Mouse (Mus musculus) midbrain, embryonic 15.5 days (tissue): ENCODE measurements around the gene Uspl1. TPM values are rescaled to one million over a fixed set of nuclear protein-coding genes. Genes with fewer than 3 reads are reported as not detected.

Source experiments
- ATAC-seq: fragments of 200-750 bp; cut with Nextera tagmentation; replicated peaks from 2 replicates; pipeline ENCODE4 v1.8.0; 2017; ENCODE audit warnings: moderate TSS enrichment
- H3K27ac ChIP-seq: fragments of 300-500 bp; sonication (generic); 2 replicates; pipeline ENCODE4 v1.5.1; 2015; ENCODE audit warnings: mild to moderate bottlenecking, inconsistent platforms
- H3K27me3 ChIP-seq: fragments of 300-500 bp; sonication (generic); replicated peaks from 2 replicates; pipeline ENCODE4 v1.6.1; 2015; ENCODE audit warnings: inconsistent platforms
- H3K36me3 ChIP-seq: fragments of 300-500 bp; sonication (generic); replicated peaks from 2 replicates; pipeline ENCODE4 v1.6.1; 2015; ENCODE audit warnings: inconsistent platforms
- H3K4me1 ChIP-seq: fragments of 300-500 bp; sonication (generic); 2 replicates; pipeline ENCODE4 v1.6.1; 2015; ENCODE audit warnings: inconsistent platforms
- H3K4me2 ChIP-seq: fragments of 300-500 bp; sonication (generic); 2 replicates; pipeline ENCODE4 v1.6.1; 2015; ENCODE audit warnings: inconsistent platforms, mild to moderate bottlenecking, moderate library complexity
- H3K4me3 ChIP-seq: fragments of 300-500 bp; sonication (generic); 2 replicates; pipeline ENCODE4 v1.5.1; 2015; ENCODE audit warnings: mild to moderate bottlenecking, inconsistent platforms
- H3K9ac ChIP-seq: fragments of 300-500 bp; sonication (generic); 2 replicates; pipeline ENCODE4 v1.6.1; 2015; ENCODE audit warnings: mild to moderate bottlenecking, inconsistent platforms
- H3K9me3 ChIP-seq: fragments of 300-500 bp; sonication (generic); 2 replicates; pipeline ENCODE4 v1.6.1; 2016; ENCODE audit warnings: inconsistent platforms
- WGBS: fragments of 180-500 bp; shearing (Covaris S2); methylation state at CpG from one replicate; pipeline ENCODE4 v1.1.7; 2015; ENCODE audit warnings: mixed read lengths; 5-methylcytosine and 5-hydroxymethylcytosine counted together
- polyA plus RNA-seq: library from polyadenylated mRNA; unstranded; fragments of >200 nt; fragmentation: Nextera tagmentation; extraction: Ambion mirVana; gene quantifications from 2 replicates; pipeline ENCODE4 v1.2.1, GENCODE M21; 2015

Gene Uspl1
- polyA plus RNA-seq, 1 experiment from 2014 or later: 56.1 TPM

- Histone ChIP-seq H3K27ac (no peak overlapping the region), H3K27me3 (no peaks in the 10 kb centered on the region), H3K9me3 (no peaks in the 10 kb centered on the region), H3K4me2 (no peak overlapping the region), H3K36me3 (no peaks in the 10 kb centered on the region), H3K9ac (no peak overlapping the region), H3K4me1 (peaks cover 5% of the 10 kb centered on the region; the same call in 1 of the 2 replicates), H3K4me3 (no peak overlapping the region)
- ATAC-seq: no peak
- WGBS: 42% methylated on average over 19 of the region's 20 CpGs
Measured at GRCm38 (mm10) chr5:149247047-149247904, 63.1 kb downstream of the Uspl1 start.

GRCm38 (mm10) chr5:149252303-149252702 lies 68.2 kb downstream of the Uspl1 start:
- H3K27ac ChIP-seq: no peak overlapping the region
- 80% methylated on average over 3 of the region's 3 CpGs for WGBS
- ATAC-seq: no peak
- H3K4me1 ChIP-seq: no peaks in the 10 kb centered on the region
- H3K9me3 ChIP-seq: no peaks in the 10 kb centered on the region
- no peaks in the 10 kb centered on the region for H3K36me3 ChIP-seq
- H3K9ac ChIP-seq: no peak overlapping the region
- no peaks in the 10 kb centered on the region for H3K27me3 ChIP-seq
- H3K4me2 ChIP-seq: no peak overlapping the region
- H3K4me3 ChIP-seq: no peak overlapping the region

DNA sequence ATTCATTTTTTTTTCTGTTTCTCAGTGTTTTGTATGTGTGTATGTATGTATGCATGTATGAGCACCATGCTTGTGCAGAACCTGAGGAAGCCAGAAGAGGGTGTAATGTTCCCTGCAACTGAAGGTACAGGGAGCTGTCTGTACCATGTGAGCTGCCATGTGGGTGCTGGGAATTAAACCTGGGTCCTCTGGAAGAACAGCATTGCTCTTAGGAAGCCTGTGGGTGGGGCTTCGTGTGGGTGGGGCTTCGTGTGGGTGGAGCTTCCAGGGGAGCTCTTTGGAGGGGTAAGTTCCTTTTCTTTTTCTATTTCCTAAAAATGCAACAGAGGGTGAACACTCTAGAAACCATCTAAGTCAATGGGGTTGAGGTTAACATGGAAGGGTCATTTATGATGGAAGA lies 69.3 kb downstream of the Uspl1 start:
- 68% methylated on average over 2 of the region's 2 CpGs for WGBS
- Histone ChIP-seq H3K4me2 (no peak overlapping the region), H3K9me3 (no peaks in the 10 kb centered on the region), H3K4me3 (no peak overlapping the region), H3K9ac (no peak overlapping the region), H3K4me1 (peaks cover 8% of the 10 kb centered on the region), H3K27ac (no peak overlapping the region), H3K27me3 (no peaks in the 10 kb centered on the region), H3K36me3 (no peaks in the 10 kb centered on the region)
- no peak for ATAC-seq

- ATAC-seq: no peak
- whole genome bisulfite sequencing: 86% methylated on average over 2 of the region's 2 CpGs
- Histone ChIP-seq H3K27ac (no peak overlapping the region), H3K9ac (no peak overlapping the region), H3K9me3 (no peaks in the 10 kb centered on the region), H3K4me1 (peaks cover 15% of the 10 kb centered on the region), H3K36me3 (no peaks in the 10 kb centered on the region), H3K4me3 (no peak overlapping the region), H3K27me3 (no peaks in the 10 kb centered on the region), H3K4me2 (no peak overlapping the region)
Measured at GRCm38 (mm10) chr5:149255522-149255921, 71.4 kb downstream of the Uspl1 start.

GRCm38 (mm10) chr5:149257518-149258281 lies 73.5 kb downstream of the Uspl1 start:
- peak overlapping the region; percentile 38; the same call in 1 of the 2 replicates for H3K27ac ChIP-seq
- H3K27me3 ChIP-seq: no peaks in the 10 kb centered on the region
- ATAC-seq: peak; percentile 62; the same call in 1 of the 2 replicates
- H3K4me3 ChIP-seq: no peak overlapping the region
- 49% methylated on average over 14 of the region's 14 CpGs for WGBS
- no peak overlapping the region for H3K4me2 ChIP-seq
- no peaks in the 10 kb centered on the region for H3K36me3 ChIP-seq
- peaks cover 15% of the 10 kb centered on the region for H3K4me1 ChIP-seq
- H3K9ac ChIP-seq: no peak overlapping the region
- H3K9me3 ChIP-seq: no peaks in the 10 kb centered on the region

GRCm38 (mm10) chr5:149259093-149259492 lies 74.9 kb downstream of the Uspl1 start:
- H3K9ac ChIP-seq: peak overlapping the region; percentile 20; the same call in 1 of the 2 replicates
- no peak overlapping the region for H3K4me3 ChIP-seq
- no peaks in the 10 kb centered on the region for H3K36me3 ChIP-seq
- peak overlapping the region; percentile 61 for H3K27ac ChIP-seq
- H3K27me3 ChIP-seq: no peaks in the 10 kb centered on the region
- H3K4me1 ChIP-seq: peaks cover 15% of the 10 kb centered on the region
- peak; percentile 79 for ATAC-seq
- peak overlapping the region; percentile 11; the same call in 1 of the 2 replicates for H3K4me2 ChIP-seq
- H3K9me3 ChIP-seq: no peaks in the 10 kb centered on the region
- 26% methylated on average over 16 of the region's 16 CpGs for WGBS

GRCm38 (mm10) chr5:149261449-149261848 lies 77.3 kb downstream of the Uspl1 start:
- H3K36me3 ChIP-seq: no peaks in the 10 kb centered on the region
- H3K27ac ChIP-seq: no peak overlapping the region
- H3K9me3 ChIP-seq: no peaks in the 10 kb centered on the region
- H3K9ac ChIP-seq: no peak overlapping the region
- no peak for ATAC-seq
- 78% methylated on average over 7 of the region's 7 CpGs for WGBS
- H3K27me3 ChIP-seq: no peaks in the 10 kb centered on the region
- H3K4me2 ChIP-seq: no peak overlapping the region
- H3K4me3 ChIP-seq: no peak overlapping the region
- H3K4me1 ChIP-seq: peaks cover 15% of the 10 kb centered on the region

DNA sequence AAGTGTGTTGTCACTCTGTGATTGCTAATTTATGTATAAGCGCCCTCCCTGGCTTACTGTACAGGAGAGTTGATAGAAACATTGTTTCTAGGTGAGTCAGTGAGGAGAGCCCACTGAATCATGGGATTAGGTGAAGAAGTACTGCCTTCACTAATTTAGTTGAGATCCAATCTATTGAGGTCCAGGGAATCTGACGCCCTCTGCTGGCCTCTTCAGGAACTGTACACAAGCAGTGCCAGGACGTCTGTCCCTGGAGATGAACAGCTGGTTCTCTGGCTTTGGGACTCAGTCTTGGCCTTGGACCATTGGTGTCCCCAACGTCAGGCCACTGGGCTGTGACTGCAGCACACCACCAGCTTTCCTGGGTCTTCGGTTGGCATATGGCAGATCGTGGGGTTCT lies 77.7 kb downstream of the Uspl1 start:
- ATAC-seq: no peak
- 67% methylated on average over 6 of the region's 6 CpGs for WGBS
- no peak overlapping the region for H3K4me3 ChIP-seq
- no peaks in the 10 kb centered on the region for H3K9me3 ChIP-seq
- no peaks in the 10 kb centered on the region for H3K36me3 ChIP-seq
- no peak overlapping the region for H3K9ac ChIP-seq
- H3K4me1 ChIP-seq: peaks cover 15% of the 10 kb centered on the region
- H3K27me3 ChIP-seq: no peaks in the 10 kb centered on the region
- H3K27ac ChIP-seq: no peak overlapping the region
- no peak overlapping the region for H3K4me2 ChIP-seq

DNA sequence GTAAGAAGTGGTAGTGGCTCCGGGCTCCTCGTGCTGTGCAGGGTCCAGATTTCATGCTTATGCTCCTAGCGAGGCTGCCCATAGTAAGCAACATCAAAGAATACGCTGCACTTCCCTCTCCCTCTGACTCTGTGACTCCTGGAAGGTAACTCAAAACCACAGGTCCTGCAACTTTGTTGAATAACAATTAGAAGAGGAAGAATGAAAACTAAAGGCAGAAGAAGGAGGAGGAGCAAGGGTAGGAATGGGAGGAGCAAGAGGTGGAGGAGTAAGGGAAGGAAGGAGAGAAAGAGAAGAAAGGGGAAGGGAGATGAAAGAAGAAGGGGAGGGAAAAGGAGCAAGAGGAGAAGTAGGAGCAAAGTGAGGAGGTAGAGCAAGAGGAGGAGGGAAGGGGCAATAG lies 80.3 kb downstream of the Uspl1 start, which contains the start of gene Alox5ap:
TSS of gene Alox5ap (plus strand) at position 363 of the 400 bp plus-strand sequence.
- Histone ChIP-seq H3K27me3 (no peaks in the 10 kb centered on the region), H3K27ac (no peak within 1 kb of the TSS), H3K36me3 (no peaks in the 10 kb centered on the region), H3K9me3 (no peaks in the 10 kb centered on the region), H3K4me3 (no peak within 1 kb of the TSS), H3K4me2 (no peak within 1 kb of the TSS), H3K9ac (no peak within 1 kb of the TSS), H3K4me1 (peaks cover 1% of the 10 kb centered on the region)
- ATAC-seq: no peak
- 52% methylated on average over 4 of the region's 4 CpGs for WGBS

DNA sequence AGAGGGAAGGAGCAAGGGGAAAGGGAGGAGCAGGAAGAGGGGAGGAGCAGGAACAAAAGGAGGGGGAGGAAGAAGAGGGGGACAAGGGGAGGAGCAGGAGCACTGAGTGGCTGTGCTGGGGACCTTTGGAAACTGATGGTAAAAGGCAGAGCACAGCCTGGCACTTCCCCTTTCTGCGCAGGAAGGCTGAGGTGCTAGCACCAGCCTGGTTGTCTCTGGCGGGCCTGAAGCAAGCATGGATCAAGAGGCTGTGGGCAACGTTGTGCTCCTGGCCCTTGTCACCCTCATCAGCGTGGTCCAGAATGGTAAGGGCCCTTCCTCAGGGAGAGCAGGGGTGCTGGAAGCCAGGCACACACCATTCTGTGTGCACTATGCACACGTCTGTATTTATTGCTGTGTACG lies 80.7 kb downstream of the Uspl1 start:
- Histone ChIP-seq H3K4me3 (no peak overlapping the region), H3K9me3 (no peaks in the 10 kb centered on the region), H3K4me1 (no peaks in the 10 kb centered on the region), H3K36me3 (no peaks in the 10 kb centered on the region), H3K4me2 (no peak overlapping the region), H3K27me3 (no peaks in the 10 kb centered on the region), H3K27ac (no peak overlapping the region), H3K9ac (no peak overlapping the region)
- 63% methylated on average over 6 of the region's 6 CpGs for WGBS
- no peak for ATAC-seq
